Mouse (Mus musculus) MEL (cell line): ENCODE measurements at regions not wholly inside any gene's neighbourhood (a gene's known extent, or its start where the extent isn't known, plus 50 kb on each side); places are given as distances from the start of the nearest gene placed in this dataset.

Experiments
- CHD1 ChIP-seq: IDR thresholded peaks from 2 replicates; pipeline ENCODE4 v1.6.1; 2012; ENCODE audit warnings: low read depth, mild to moderate bottlenecking, inconsistent platforms, low read length, improper control_type of control experiment
- CTCF ChIP-seq, 3 experiments: IDR thresholded peaks in 2 of 3; conservative IDR thresholded peaks in 1 of 3; 2 replicates each; pipeline ENCODE4 v1.5.1; 2011 to 2012; ENCODE audit warnings: low read length in 3 of 3, low read depth in 2 of 3, mild to moderate bottlenecking in 2 of 3, improper control_type of control experiment in 1 of 3, inconsistent platforms in 1 of 3, mixed read lengths in 1 of 3, moderate library complexity in 1 of 3; ENCODE audit not compliant: control insufficient read depth in 1 of 3, insufficient read depth in 1 of 3, poor library complexity in 1 of 3, severe bottlenecking in 1 of 3
- E2F4 ChIP-seq: IDR thresholded peaks from 2 replicates; pipeline ENCODE4 v1.6.1; 2011; ENCODE audit warnings: low read depth, low read length, improper control_type of control experiment, borderline replicate concordance
- KAT2A ChIP-seq: conservative IDR thresholded peaks from 2 replicates; pipeline ENCODE4 v1.6.1; 2012; ENCODE audit warnings: low read depth, low read length, improper control_type of control experiment, inconsistent platforms
- MAX ChIP-seq: IDR thresholded peaks from 2 replicates; pipeline ENCODE4 v1.6.1; 2011; ENCODE audit warnings: low read length, improper control_type of control experiment
- MYC ChIP-seq: IDR thresholded peaks from 2 replicates; pipeline ENCODE4 v1.6.1; 2011; ENCODE audit warnings: low read depth, mild to moderate bottlenecking, low read length, improper control_type of control experiment, moderate library complexity
- POLR2A ChIP-seq, 2 experiments: IDR thresholded peaks; 2 replicates each; pipeline ENCODE4 v1.6.1; 2011 to 2012; ENCODE audit warnings: low read length in 2 of 2, mild to moderate bottlenecking in 2 of 2, control low read depth in 1 of 2, improper control_type of control experiment in 1 of 2, low read depth in 1 of 2, moderate library complexity in 1 of 2; ENCODE audit not compliant: control insufficient read depth in 1 of 2, insufficient read depth in 1 of 2, poor library complexity in 1 of 2
- ZKSCAN1 ChIP-seq: IDR thresholded peaks from 2 replicates; pipeline ENCODE4 v1.6.1; 2012; ENCODE audit warnings: low read depth, mild to moderate bottlenecking, inconsistent platforms, low read length, improper control_type of control experiment, moderate library complexity
- ZNF384 ChIP-seq: IDR thresholded peaks from 2 replicates; pipeline ENCODE4 v1.6.1; 2012; ENCODE audit warnings: low read depth, mild to moderate bottlenecking, inconsistent platforms, low read length, improper control_type of control experiment

- TF ChIP-seq CTCF (IDR thresholded peaks at IDR 0.05 in 2 of 3, conservative IDR thresholded peaks at IDR 0.05 in 1 of 3; ENCODE audit: control insufficient read depth in 1 of 3, insufficient read depth in 1 of 3, low read depth in 2 of 3, low read length in 3 of 3, poor library complexity in 1 of 3, severe bottlenecking in 1 of 3) (no peak), POLR2A (IDR thresholded peaks at IDR 0.05; ENCODE audit: control insufficient read depth in 1 of 2, insufficient read depth in 1 of 2, low read depth in 1 of 2, low read length in 2 of 2, poor library complexity in 1 of 2) (no peak), E2F4 (no peak), MYC (no peak), KAT2A (no peak), CHD1 (no peak), ZKSCAN1 (no peak), MAX (no peak), ZNF384 (no peak)
Observed at GRCm38 (mm10) chr16:95928290-95929260, 62.2 kb downstream of the Psmg1 start.
